Mouse (Mus musculus): Measurements from ENCODE around the gene Dok5.
A peak's percentile ranks its signal among the peaks of the same experiment; 100 is the strongest.

The Dok5 gene

DNA sequence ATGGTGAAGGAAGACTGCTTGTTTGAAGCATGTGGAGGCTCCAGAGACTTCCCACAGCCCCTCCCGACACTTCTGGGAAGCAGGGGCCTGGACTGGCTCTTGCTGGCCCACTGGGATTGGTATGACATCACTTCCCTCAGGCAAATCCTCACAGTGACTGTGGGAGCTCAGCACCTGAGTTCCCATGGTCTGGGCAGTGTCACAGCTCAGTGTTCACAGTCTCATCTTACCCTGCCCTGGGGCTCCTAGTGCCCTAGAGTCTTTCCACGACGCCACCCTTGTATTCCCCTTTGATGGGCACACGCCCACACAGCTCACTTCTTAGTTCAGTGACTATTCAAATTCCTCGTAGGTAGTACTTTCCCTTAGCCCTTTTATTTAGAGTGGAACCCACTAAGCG is 71.4 kb downstream of the Dok5 start:
- no peak for DNase-seq

GRCm38 (mm10) chr2:170807555-170808258 is 76.1 kb downstream of the Dok5 start:
- no peak for DNase-seq

DNA sequence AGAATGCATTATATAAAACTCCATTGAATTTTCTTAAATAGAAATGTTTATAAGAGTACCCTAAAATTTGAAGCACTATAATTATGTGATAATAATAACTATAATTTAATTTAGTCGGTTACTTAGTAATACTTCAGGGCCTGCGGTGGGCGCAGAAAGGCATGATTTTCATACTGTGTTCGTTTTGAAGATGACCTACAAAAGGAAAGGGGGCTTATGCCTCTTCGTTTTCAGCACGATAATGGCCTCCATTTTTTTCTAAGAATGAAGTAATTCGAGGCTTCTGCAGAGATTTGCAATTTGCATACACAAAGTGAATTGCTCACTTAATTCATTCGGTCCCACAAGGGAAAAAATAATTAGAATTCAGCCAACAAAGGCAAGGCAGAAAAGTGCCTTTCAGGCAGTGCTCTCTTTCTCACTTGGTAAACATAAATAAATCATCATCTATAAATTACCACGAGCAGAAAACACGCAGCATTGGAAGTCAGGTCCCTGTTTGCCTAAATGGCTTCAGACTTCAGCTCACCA is 76.7 kb downstream of the Dok5 start:
- no peak for DNase-seq

DNA sequence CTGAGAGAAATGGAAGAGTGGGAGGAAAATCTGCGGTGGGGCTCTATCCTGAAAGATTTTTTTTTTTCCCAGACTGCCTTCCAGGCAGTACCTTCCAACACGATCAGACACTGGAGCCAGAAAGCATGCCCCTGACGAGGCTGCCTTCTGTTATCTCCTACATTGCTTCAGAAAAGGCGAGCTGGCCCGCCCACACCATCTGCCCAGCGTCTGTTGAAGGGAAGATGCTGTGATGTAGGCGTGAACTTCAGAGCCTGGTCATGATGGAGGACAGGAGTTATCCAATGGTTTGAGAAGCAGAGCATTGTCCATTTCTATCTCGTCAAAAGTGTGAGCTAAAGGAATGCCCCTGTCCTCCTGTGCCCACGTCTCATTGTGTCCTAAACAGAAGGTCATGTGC is 79.7 kb downstream of the Dok5 start:
- no peak for DNase-seq

DNA sequence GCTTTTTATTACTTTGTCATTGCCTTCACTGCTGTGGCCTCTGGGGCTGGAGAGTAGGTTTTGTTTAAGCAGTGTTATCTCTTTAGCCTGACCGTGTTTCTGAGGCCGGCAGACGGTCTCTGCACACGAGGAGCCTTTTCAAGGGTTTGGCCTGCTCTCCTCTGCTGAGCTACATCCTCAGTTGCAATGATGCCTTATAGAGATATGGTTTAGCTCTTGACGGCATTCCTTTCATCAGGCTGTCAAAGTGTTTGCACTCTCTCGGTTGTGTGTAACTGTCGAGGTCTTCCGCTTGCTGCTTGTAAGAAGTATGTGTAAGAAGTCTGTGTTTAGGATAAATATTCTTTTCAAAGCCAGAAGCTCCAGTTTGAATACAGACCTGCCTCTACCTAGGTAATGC is 84.7 kb downstream of the Dok5 start:
- DNase-seq = no peak

DNA sequence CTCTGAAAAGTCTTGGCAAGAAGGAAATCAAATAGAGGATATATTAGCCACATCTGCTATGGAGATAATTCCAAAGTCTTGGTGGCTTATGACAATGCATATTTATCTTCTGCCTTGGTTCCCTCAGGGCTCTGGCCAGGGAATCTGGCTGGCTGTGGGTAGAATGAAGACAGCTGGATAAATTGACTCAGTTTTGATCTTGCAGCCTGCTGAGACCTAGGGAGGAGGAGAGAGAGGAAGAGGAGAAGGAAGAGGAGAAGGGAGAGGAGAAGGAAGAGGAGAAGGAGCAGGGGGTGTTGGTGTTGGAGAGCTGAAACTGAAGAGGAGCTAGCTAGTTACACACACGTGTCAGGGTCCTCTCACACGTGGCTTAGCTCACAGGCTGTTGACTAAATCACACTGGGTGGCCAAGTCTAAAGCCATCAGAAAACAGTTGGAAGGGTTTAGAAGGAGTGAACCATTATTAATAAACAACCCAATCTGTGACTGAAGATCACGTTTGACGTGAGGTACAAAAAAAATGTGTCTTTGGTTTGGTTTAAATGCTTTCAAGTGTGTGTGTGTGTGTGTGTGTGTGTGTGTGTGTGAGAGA is 85.6 kb downstream of the Dok5 start:
- DNase-seq = no peak

GRCm38 (mm10) chr2:170826821-170827441 is 95.3 kb downstream of the Dok5 start:
- DNase-seq = peak; percentile 40

- no peak for DNase-seq
Measured at GRCm38 (mm10) chr2:170828757-170829156, 97.2 kb downstream of the Dok5 start.

- DNase-seq = no peak
Measured at GRCm38 (mm10) chr2:170829191-170829611, 97.6 kb downstream of the Dok5 start.

- no peak for DNase-seq
Measured at GRCm38 (mm10) chr2:170829988-170830387, 98.4 kb downstream of the Dok5 start.

DNA sequence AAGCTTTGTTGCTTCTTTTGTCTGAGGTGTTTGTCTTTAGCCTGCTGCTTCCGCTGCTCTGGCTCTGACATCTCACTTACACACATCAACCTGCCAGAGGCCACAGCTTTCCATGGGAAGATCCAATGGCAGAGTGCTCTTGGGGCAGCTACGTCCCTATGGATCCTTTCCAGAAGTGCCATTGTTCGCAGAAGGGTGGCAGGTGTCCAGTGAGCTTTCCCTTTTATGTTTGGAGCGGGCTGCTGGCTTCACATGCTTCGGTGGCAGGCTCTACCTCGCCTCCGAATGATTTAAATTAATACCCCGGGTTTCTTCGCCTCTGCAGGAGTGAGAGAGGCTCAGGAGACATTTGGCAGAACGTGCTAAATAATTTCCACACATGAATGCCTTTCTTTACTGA is 105.3 kb downstream of the Dok5 start:
- DNase-seq = no peak

DNA sequence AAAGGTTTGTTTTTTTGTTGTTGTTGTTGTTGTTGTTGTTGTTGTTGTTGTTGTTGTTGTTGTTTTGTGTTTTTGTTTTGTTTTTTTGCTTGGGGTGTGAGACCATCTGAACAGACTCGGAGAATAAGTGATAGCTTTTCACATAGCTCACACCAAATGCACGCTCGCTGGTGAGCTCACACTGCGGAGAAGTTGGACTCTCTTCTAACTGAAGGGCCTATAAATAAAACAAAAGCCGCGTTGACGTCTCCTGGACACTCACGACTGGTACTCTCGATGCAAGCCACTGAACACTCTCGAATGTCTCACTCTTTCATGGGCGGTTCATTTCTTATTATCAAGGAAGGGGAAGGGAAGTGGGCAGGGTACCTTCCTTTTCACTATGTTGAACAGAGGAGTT is 105.8 kb downstream of the Dok5 start:
- DNase-seq = no peak

DNA sequence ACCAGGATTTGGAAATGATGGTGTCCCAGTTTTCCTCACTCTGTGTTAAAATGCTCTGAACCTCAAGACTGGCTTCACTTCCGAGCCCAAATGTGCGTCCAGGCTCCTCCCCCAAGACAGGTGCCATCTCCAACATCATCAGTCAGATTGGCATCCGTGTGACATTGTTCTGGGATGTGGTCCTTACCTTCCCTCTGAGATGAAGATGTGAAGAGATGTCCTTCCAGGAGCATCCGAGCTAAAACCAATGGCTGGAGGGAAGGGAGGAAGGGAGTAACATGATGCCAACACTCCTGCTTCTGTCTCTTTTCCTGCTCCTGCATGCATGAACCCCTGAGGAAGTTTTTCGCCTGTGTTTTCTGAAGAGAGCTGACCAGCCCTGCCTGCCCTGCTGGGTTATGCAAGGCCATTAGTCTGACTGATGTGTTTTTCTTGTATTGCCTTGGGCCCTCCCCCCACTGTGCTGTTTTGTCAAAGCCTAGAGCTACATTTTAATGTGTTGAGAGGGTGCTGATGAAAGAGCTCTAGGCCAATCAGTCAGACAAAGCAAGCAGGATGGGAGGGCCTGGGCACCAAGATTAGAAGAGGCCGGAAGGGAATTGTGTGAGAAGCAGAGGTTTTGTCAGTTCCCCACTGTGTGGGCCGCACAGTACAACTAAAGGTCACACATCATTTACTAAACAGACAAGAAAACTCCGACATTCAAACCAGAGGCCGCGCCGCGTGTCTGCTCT is 106.4 kb downstream of the Dok5 start:
- DNase-seq = no peak

- DNase-seq = no peak
Measured at GRCm38 (mm10) chr2:170841441-170841965, 109.9 kb downstream of the Dok5 start.

- DNase-seq = no peak
Measured at GRCm38 (mm10) chr2:170845511-170845910, 113.9 kb downstream of the Dok5 start.

- no peak for DNase-seq
Measured at GRCm38 (mm10) chr2:170850058-170850457, 118.5 kb downstream of the Dok5 start.

DNA sequence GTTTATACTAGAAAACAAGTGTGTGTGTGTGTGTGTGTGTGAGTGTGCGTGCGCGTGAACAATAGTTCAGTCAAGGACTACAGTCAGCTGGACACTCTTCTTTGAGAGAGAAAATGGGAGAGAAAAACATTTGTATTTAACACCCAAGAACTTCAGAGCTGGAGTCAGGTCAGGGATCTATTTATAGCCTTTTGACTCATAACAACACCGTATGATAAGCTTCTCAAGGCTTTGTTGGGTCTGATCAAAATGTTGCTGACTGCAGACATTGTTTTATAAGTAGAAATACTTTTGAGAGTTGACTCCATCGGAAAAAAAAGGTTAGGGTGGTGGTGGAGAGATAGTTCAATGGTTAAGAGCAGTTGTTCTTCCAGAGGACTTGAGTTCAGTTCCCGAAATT is 120.7 kb downstream of the Dok5 start:
- DNase-seq = no peak

GRCm38 (mm10) chr2:170855210-170855609 is 123.6 kb downstream of the Dok5 start:
- DNase-seq = no peak

- DNase-seq = no peak
Measured at GRCm38 (mm10) chr2:170856085-170856484, 124.5 kb downstream of the Dok5 start.

DNA sequence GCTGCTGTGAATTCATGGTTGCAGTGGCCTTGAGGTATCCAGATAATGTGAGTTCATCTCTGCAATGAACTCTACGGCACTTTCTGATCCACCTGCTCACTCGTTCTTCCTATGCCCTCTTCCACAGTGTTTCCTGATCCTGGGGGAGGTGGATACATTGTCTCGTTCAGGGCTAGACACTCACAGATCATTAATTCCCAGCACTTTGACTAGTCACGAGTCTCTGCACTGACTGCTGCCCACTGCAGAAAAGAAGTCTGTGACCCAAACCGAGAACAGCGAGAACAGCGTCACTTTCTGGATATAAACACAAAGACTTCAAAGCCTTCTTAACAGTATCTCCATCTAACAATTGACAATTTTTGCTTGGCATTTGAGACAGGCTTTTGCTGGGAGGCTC is 125.9 kb downstream of the Dok5 start:
- DNase-seq = no peak

DNA sequence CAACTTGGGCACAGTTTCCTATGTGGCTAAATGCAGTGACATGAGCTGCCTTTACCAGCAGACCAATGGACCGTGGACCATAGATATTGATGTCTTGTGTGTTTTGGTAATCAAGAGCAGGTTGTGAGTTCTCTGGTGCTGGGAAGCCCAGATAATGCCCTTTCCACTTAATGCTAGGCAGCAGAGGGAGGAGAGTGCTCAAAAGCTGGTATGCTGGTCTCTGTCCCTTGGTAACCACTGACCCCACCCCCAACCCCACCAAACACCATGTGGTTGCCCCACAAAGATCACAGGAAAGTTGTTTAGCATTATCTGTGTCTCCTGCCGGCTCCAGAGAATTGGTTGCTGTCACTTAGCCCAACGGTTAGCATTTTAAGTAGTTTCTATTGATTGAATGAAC is 127.0 kb downstream of the Dok5 start:
- DNase-seq = no peak

DNA sequence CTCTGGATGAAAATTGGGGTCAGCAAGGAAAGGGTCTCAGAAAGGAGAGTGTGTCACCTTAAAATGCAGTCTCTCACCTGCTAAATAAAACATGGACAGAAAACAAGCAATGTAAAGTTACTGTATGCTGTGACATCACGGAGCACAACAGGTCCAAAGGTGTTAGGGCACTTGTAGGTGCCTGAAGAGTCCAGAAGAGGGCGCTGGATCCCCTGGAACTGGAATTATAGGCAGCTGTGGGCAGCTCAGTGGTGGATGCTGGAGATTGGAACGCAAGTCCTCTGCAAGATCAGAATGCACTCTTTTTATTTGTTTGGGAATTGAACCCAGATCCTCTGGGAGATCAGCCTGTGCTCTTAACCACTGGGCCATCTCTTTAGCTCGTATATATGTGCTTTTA is 129.0 kb downstream of the Dok5 start:
- no peak for DNase-seq

DNA sequence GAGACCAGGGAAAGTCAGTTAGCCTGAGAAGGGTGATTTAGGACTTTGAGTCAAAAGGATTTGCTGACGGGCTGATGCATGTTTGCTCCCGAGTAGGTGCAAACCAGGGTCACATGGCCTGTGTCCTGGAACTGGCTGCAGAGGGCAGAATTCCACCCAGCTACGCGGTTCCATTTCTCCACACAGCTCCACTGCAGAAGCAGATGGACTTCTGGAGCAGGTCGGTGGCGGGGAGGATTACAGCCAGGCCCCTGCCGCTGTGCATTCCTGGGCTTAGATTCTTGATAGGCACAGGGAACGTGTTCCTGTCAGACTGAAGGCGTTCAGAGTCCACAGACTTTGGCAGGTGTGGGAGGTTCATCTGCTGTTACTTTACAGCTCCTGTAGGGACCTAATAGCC is 131.2 kb downstream of the Dok5 start:
- DNase-seq = peak; percentile 26

All from kidney, adult 18-20 months (tissue).